Mouse (Mus musculus) heart, adult 2 months (tissue): ENCODE measurements at regions not wholly inside any gene's neighbourhood (a gene's known extent, or its start where the extent isn't known, plus 50 kb on each side); places are given as distances from the start of the nearest gene placed in this dataset.

Experiments
- CTCF ChIP-seq: fragments of 200-600 bp; IDR thresholded peaks from 2 replicates; pipeline ENCODE4 v1.8.1; 2022; ENCODE audit warnings: antibody characterized with exemption, mild to moderate bottlenecking, moderate library complexity
- EP300 ChIP-seq: fragments of 200-500 bp; IDR thresholded peaks from 2 replicates; pipeline ENCODE4 v1.6.1; 2011; ENCODE audit warnings: low read depth, low read length, control low read depth; ENCODE audit not compliant: insufficient read depth
- POLR2A ChIP-seq: fragments of 200-500 bp; IDR thresholded peaks from 2 replicates; pipeline ENCODE4 v1.6.1; 2011; ENCODE audit warnings: mild to moderate bottlenecking, low read depth, low read length, control low read depth; ENCODE audit not compliant: insufficient read depth

- TF ChIP-seq EP300, result no peak
- TF ChIP-seq CTCF, result no peak
- no peak for TF ChIP-seq POLR2A
Observed at GRCm38 (mm10) chr3:131983292-131983691, 101.8 kb upstream of the Dkk2 start.
